Mouse (Mus musculus): ENCODE results near the gene Anks4b.

- no peak for TF ChIP-seq GATA1 (IDR thresholded peaks at IDR 0.05; ENCODE audit: borderline replicate concordance, low read length)
- no peak for TF ChIP-seq CTCF (IDR thresholded peaks at IDR 0.05; ENCODE audit: low read depth, low read length)
- TF ChIP-seq TAL1 (conservative IDR thresholded peaks at IDR 0.05; ENCODE audit: low read depth, low read length): no peak
- TF ChIP-seq POLR2AphosphoS5 (IDR thresholded peaks at IDR 0.05; ENCODE audit: insufficient replicate concordance, low read depth, low read length): no peak
Measured at GRCm38 (mm10) chr7:120177611-120178010, 4.0 kb downstream of the Anks4b start.
